In genomic region chr12:117273166-117273565, GRCm38 (mm10) we compare ENCODE assay signal across 12 mouse cellular contexts.
DNase-seq lines count a peak whose midpoint lies in the region; ATAC-seq and TF ChIP-seq lines count a peak whose summit lies in the region.
"Had no signal": no experiment of that assay in that cellular context is flagged by ENCODE, and none has a peak within 500 bp of the region (broad histone marks: within the 10 kb centered on the region; RNA-seq: fewer than 3 reads in every experiment).

No protein-coding gene starts in this region.

- H3K27ac ChIP-seq in forebrain, embryonic 12.5 days = peak overlapping the region; percentile 80
- peak overlapping the region; percentile 62 for H3K27ac ChIP-seq in hindbrain, embryonic 15.5 days (replicated peaks)
- H3K27ac ChIP-seq in midbrain, postnatal 0 days (ENCODE audit: low read depth, low read length) = peak overlapping the region; percentile 63
- H3K27ac ChIP-seq: heart, embryonic 13.5 days had no signal

- peak overlapping the region; percentile 17; the same call in 1 of the 2 replicates for H3K9ac ChIP-seq in forebrain, embryonic 12.5 days
- H3K9ac ChIP-seq in hindbrain, embryonic 15.5 days = no peak overlapping the region
- no peak overlapping the region for H3K9ac ChIP-seq in midbrain, postnatal 0 days (replicated peaks; ENCODE audit: low read length, poor library complexity, severe bottlenecking)
- H3K9ac ChIP-seq: heart, embryonic 13.5 days had no signal

- H3K36me3 ChIP-seq in forebrain, embryonic 12.5 days (replicated peaks) = peaks cover 82% of the 10 kb centered on the region
- no peaks in the 10 kb centered on the region for H3K36me3 ChIP-seq in hindbrain, embryonic 15.5 days
- peaks cover 23% of the 10 kb centered on the region for H3K36me3 ChIP-seq in midbrain, postnatal 0 days (ENCODE audit: insufficient read depth, low read length)
- H3K36me3 ChIP-seq: heart, embryonic 13.5 days had no signal

- H3K9me3 ChIP-seq in forebrain, embryonic 12.5 days = no peaks in the 10 kb centered on the region
- H3K9me3 ChIP-seq in hindbrain, embryonic 15.5 days = no peaks in the 10 kb centered on the region
- no peaks in the 10 kb centered on the region for H3K9me3 ChIP-seq in midbrain, postnatal 0 days (ENCODE audit: low read length)
- H3K9me3 ChIP-seq: heart, embryonic 13.5 days; megakaryocyte, embryonic 14.5 days had no signal

- H3K4me3 ChIP-seq in forebrain, embryonic 12.5 days (replicated peaks) = no peak overlapping the region
- H3K4me3 ChIP-seq in hindbrain, embryonic 15.5 days = no peak overlapping the region
- no peak overlapping the region for H3K4me3 ChIP-seq in midbrain, postnatal 0 days (ENCODE audit: low read depth, low read length)
- H3K4me3 ChIP-seq: heart, embryonic 13.5 days; megakaryocyte, embryonic 14.5 days had no signal

- no peak overlapping the region for H3K4me2 ChIP-seq in forebrain, embryonic 12.5 days
- no peak overlapping the region for H3K4me2 ChIP-seq in hindbrain, embryonic 15.5 days
- H3K4me2 ChIP-seq in midbrain, postnatal 0 days (ENCODE audit: low read depth, low read length, poor library complexity, severe bottlenecking) = no peak overlapping the region
- H3K4me2 ChIP-seq: heart, embryonic 13.5 days had no signal

- H3K27me3 ChIP-seq in forebrain, embryonic 12.5 days = no peaks in the 10 kb centered on the region; the same call in 1 of the 2 replicates
- no peaks in the 10 kb centered on the region for H3K27me3 ChIP-seq in hindbrain, embryonic 15.5 days
- no peaks in the 10 kb centered on the region for H3K27me3 ChIP-seq in midbrain, postnatal 0 days (ENCODE audit: insufficient read depth, low read length)

- peaks cover 60% of the 10 kb centered on the region for H3K4me1 ChIP-seq in forebrain, embryonic 12.5 days
- peaks cover 40% of the 10 kb centered on the region for H3K4me1 ChIP-seq in hindbrain, embryonic 15.5 days (replicated peaks)
- peaks cover 18% of the 10 kb centered on the region; the same call in 1 of the 2 replicates for H3K4me1 ChIP-seq in midbrain, postnatal 0 days (ENCODE audit: insufficient read depth, low read length)
- H3K4me1 ChIP-seq: heart, embryonic 13.5 days; megakaryocyte, embryonic 14.5 days had no signal

- peak; percentile 65 for ATAC-seq in forebrain, embryonic 12.5 days (ENCODE audit: low FRiP score)
- ATAC-seq in hindbrain, embryonic 15.5 days (ENCODE audit: low FRiP score, low read depth) = peak; percentile 69
- ATAC-seq in midbrain, postnatal 0 days (ENCODE audit: low FRiP score) = peak; percentile 46
- ATAC-seq: inflammation-experienced regulatory T-cells, adult 6 months had no signal

- peak; percentile 55 for DNase-seq in embryo, embryonic 11 days
- peak; percentile 77 for DNase-seq in midbrain, postnatal 0 days (ENCODE audit: low spot score)
- DNase-seq in right cerebral cortex, postnatal 14 days = no peak
- DNase-seq in layer of hippocampus, postnatal 36 days = no peak
- DNase-seq in cerebellum, adult 11-12 months = no peak
- no peak for DNase-seq in right cerebral cortex, postnatal 36 days (ENCODE audit: low spot score in 2 of 2)
- DNase-seq: cerebellum, adult 9-11 months had no signal

- no peak for TF ChIP-seq CTCF in midbrain, postnatal 0 days (IDR thresholded peaks at IDR 0.05)

- WGBS in forebrain, embryonic 12.5 days = 11% methylated on average over 4 of the region's 4 CpGs
- WGBS in hindbrain, embryonic 15.5 days = 21% methylated on average over 4 of the region's 4 CpGs
- WGBS in midbrain, postnatal 0 days = 4% methylated on average over 4 of the region's 4 CpGs

Comparison
In these comparisons a context has a peak if more than half of its experiments do, and no peak if none do; other contexts are left out.
1. DNase-seq: peak in embryo, embryonic 11 days (single experiment) and midbrain, postnatal 0 days (single experiment); none in right cerebral cortex, postnatal 14 days (single experiment), layer of hippocampus, postnatal 36 days (0 of 2), cerebellum, adult 11-12 months (single experiment) and right cerebral cortex, postnatal 36 days (0 of 2).
2. Peak in every context shown above with its lines, with median percentiles within 50 percentile points of each other: ATAC-seq and H3K27ac ChIP-seq.